Mouse (Mus musculus): ENCODE results near the gene Ahctf1.

Gene Ahctf1

GRCm38 (mm10) chr1:179709390-179709789 lies 94.1 kb downstream of the Ahctf1 start:
- DNase-seq, result no peak

- no peak for DNase-seq
Observed at GRCm38 (mm10) chr1:179705154-179705553, 98.3 kb downstream of the Ahctf1 start.

GRCm38 (mm10) chr1:179704150-179704549 lies 99.3 kb downstream of the Ahctf1 start:
- DNase-seq, result no peak

All from kidney, adult 18-20 months (tissue).